Mouse (Mus musculus) 3134 (cell line): ENCODE measurements at regions not wholly inside any gene's neighbourhood (a gene's known extent, or its start where the extent isn't known, plus 50 kb on each side); places are given as distances from the start of the nearest gene placed in this dataset.
A peak's percentile ranks its signal among the peaks of the same experiment; 100 is the strongest.

ENCODE experiments used
- DNase-seq: peaks from one replicate; pipeline ENCODE4 v3.0.0-alpha.2; 2011; ENCODE audit warnings: low spot score; ENCODE audit not compliant: insufficient read length; ENCODE audit errors: extremely low read depth

DNA sequence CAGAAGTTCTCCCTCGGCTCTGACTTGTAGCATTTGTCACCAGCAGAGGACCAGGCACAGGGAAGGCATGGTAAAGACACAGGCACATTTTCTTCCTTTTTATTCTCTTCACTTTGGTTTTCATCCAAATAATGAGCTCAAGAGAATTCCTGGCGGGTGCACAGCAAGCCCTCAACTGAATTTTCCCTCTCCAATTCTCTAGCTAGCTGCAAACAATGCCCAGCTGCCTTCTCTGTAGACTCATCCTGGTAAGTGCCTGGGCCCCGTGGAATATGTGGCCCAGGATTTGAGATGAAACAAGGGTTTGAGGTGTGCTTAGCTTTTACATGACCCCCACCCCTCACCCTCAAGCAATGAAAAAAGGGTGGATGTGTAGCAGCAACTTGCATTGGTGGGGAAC lies 90.4 kb downstream of the Otol1 start:
- no peak for DNase-seq

DNA sequence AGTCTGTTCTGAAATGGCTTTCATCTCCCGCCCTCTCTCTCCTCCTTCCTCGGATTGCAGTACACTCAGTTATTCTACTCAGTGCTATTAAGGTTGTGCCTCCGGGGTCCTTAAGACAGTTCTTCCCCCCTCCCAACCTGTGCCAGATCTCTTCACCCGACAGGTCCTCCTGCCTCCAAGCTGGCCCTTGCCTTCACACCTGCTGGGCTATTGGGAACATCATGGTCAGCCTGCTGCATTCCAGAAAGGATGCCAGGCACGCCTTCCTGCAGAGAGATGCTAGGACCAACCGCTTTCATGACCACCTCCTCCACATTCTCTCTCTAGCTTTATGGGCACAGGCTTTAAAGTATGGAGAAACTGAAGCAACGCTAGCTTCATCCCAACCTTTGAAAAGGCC lies 94.7 kb downstream of the Otol1 start:
- no peak for DNase-seq

- no peak for DNase-seq
These were observed 95.3 kb downstream of the Otol1 start for GRCm38 (mm10) chr3:70102593-70103213.

DNA sequence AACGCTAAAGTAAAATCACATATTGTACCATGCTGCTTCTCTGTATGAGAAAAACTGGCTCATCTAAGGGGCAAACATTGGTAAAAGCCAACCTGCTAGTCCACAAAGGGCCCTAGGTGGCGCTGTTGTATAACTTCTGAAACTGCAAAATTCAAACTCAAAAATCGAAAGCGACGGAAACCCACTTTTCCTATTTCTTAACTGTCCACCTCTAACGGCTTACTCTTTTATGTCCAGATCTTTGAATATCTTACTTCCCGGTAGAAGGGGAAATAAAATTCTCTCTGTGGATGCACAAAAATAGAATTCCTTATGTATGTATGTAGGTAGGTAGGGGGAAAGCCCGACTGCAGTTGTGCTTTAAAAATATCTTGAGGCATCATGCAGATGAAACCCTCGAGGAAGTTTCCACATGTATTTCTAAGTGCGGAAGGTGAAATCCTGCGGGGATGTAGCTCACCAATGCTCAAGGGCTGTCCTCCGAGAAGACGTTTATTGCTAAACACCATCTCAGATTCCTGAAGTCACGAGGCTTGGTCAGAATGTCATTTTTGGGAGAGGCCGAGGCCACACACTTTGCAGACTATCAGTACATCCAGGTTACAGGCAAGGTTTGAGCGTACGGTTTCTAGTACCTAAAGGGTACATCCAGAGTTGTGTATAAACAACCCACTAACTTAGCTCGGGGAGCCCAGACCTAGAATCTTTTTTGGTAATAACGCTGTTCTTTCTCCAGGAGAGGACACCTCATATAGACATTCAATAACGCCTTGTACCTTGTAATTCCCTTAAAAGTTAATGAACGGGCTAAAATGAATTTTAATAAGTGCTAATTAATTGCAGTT lies 96.8 kb downstream of the Otol1 start:
- DNase-seq = peak; percentile 32

DNA sequence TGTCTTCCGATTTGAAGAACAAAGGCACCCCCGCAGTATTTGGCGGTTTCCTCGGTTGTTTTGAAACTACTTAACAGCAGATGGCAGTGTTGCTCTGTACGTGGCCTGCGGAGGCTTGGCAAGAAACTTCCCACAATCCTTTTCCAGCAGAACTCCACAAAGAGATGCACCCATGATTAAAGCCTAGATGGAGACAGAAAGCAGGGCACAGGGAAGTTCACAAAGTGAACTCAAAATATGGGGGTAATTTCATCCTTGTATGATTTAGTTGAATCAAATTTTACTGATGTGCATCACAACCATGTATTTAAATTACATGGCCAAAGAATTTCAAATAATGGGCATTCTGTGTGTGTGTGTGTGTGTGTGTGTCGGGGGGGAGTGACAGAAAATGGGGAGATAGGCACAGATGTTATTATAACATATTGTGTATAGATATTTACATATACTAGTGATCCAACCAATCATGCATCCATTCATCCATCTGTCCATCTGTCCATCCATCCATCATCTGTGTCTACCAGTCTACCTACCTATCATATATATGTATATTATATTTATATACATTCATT lies 97.5 kb downstream of the Otol1 start:
- DNase-seq = peak; percentile 31

- no peak for DNase-seq
These were observed 98.1 kb downstream of the Otol1 start for GRCm38 (mm10) chr3:70105561-70105960.

GRCm38 (mm10) chr3:70106141-70106540 lies 98.7 kb downstream of the Otol1 start:
- DNase-seq = no peak

DNA sequence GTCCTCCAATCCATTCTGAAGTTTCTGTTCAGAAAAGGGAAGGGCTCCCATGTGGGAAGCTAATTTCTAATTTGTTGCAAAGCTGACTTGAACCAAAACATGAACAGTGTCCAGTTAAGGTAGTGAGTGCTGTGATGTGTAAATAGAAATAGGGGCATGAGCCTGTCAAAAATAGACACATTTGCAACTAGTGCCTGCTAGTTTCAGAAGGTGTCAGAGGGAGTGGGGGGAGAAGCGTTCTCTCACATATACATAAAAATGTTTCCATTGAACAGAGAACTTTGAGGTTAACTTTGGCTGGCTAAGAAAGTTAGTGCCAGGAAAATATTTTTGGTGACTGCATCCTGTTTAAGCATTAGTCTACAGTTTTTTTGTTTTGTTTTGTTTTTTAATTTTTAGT lies 118.8 kb downstream of the Otol1 start:
- DNase-seq = no peak

- DNase-seq = no peak
These were observed 123.0 kb downstream of the Otol1 start for GRCm38 (mm10) chr3:70130241-70131029.

DNA sequence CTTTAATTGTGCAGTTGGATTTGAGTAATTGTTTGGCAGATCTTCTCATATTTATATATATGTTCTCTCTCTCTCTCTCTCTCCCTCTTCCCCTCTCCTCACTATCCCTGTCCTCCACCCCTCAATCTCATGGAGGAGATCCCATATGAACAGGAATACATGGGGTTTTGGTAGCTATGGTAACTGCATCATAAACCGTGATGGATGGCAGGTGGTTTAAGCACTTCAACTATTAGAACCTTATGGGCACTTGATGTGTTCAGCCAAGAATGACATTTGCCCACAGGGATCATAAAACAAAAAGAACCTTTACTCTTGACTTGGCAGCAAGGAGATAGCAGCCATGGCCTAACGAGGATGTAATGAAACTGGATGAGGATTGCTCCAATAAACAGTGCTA lies 127.5 kb downstream of the Otol1 start:
- no peak for DNase-seq

DNA sequence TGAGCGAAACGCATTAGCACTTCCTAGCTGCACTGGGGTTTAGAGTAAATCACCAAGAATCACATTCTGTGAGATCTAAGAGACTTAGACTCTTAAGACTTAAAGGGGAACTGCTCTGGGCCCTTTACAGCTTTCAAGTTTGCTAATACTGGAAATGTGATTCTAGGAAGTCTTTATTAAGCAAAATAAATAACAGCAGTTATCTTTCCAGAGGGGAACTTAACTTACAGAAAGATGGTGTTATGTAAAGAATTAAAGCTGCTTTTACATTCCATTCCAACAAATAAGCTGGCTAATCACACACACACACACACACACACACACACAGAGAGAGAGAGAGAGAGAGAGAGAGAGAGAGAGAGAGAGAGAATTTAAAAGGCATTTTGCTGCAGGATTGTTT lies 131.1 kb downstream of the Otol1 start:
- no peak for DNase-seq

DNA sequence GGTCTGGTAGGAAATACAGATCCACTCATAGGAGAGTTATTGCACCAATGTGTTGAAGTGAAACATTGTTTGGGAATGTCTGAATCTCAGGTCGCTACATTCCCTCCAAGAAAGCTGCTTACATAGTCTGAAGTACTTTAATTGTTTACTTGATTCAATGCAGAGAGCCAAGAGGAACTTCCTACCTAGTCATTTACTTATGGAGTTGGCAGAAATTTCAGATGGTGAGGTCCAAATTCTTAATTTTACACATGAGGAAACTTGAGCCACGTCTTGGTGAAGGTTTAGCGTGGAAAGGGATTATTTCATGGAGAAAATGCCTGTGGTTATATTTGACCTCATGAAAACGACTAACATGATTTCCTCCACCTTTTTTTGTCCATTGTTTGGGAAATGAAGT lies 131.5 kb downstream of the Otol1 start:
- no peak for DNase-seq

GRCm38 (mm10) chr3:70145728-70146127 lies 138.3 kb downstream of the Otol1 start:
- DNase-seq = no peak

GRCm38 (mm10) chr3:70151156-70151555 lies 143.7 kb downstream of the Otol1 start:
- no peak for DNase-seq

DNA sequence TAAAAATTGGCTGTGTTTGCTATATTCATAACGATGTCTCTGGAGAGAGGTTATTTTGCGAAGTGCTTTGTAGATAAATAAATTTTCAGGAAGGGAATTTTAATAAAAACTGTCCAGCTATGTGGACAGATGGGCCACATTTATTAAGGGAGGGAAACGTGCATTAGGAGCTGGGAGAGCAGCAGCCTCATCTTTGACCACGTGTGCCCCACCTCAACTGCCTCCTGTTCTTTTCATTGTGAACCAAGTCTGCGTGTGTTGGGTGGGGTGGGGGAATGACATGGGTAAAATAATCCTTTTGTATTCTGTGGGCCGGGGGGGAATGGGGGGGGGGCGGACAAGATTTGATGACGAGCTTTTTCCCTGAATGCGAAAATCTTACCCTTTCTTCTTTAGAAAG lies 152.6 kb downstream of the Otol1 start:
- no peak for DNase-seq

DNA sequence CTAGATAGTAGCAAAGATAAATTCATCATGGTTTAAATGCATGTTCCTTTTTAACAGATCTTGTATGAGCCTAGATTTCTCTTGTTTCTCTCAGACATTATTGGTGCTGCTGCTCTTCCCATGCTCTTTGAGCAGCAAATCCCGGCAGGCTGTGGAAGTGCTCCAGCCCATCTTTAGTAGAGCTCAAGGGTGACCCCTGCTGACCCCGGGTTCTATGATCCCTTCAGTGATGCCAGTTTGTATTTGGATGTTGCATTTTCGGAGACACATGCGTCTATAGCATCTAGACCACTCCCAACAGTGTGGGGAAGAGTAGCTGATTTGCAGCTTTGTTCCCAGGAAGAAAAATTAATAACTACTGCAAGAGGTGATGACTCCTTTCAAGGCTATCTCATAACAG lies 164.3 kb downstream of the Otol1 start:
- DNase-seq = no peak

DNA sequence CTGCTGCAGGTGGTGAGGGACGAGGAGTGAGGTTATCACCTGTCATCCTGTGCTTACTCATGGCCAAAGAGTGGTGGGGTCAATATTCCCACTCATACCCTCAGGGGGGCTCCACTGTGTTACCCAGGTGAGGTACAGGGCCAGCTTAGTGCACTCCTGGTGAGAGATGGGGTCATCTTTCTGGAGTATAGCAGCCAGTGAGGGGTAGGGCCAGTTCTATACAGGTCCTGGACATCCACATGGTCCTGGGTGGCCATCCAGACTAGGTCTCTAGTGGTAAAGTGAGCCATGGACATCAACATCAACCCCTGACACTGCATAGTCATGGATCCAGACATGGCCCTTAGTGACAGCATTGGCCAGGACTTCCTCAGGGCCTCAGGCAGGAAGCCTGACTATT lies 169.0 kb downstream of the Otol1 start:
- DNase-seq = no peak

DNA sequence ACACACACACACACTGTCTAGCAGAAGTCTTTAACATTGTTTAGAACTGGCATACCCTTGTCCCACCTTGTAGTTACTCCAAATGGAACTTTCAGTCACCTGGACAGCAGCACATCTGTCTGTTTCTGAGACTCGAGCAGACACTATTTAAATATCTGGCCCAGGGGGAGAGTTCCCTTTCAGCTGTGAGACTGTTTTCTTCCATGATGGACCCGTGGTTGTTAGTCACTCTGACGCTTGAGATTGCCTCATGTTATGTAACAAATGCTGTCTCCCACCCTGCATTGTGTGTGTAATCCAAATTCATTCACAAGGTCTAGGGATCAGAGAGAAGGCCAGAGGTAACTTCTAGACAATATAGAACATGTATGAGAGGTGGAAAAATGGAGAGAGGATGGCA lies 174.2 kb downstream of the Otol1 start:
- DNase-seq = no peak

DNA sequence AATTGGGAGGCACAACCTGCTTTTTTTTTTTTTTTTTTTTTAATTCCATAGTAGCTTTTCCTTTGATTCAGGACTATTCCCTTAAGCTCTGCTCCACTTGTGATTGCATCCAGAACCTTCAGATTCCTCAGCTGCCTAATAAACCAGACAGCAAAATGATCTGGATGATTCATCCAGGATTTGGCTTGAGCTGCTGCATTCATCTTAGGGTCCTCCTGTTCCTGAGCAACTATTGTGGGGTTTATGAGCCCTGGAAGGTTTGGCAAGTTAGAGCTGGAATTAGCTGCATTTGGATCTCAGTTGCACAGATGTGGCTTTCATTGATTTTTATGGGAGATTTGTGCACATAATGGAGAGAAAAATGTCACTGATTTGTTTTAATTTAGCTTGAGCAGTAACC lies 183.3 kb downstream of the Otol1 start:
- no peak for DNase-seq

DNA sequence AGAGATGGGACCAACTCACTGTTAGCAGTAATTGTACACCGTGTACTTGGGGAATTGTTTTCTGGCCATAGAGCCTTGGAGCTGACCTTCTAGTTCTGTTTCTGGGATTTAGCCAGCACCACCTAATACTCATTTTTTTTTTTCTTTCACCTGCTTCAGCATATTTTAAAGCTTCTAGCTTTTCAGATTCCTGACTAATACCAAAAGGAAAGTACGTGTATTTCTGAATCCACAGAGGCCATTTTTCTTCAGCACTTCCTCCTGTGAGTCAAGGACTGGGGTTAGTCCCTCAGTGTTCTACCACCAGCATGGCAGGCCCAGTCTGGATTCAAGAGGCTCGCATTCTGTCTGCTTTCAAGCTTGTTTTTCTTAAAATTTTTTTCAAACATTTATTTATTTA lies 189.3 kb downstream of the Otol1 start:
- DNase-seq = no peak

DNA sequence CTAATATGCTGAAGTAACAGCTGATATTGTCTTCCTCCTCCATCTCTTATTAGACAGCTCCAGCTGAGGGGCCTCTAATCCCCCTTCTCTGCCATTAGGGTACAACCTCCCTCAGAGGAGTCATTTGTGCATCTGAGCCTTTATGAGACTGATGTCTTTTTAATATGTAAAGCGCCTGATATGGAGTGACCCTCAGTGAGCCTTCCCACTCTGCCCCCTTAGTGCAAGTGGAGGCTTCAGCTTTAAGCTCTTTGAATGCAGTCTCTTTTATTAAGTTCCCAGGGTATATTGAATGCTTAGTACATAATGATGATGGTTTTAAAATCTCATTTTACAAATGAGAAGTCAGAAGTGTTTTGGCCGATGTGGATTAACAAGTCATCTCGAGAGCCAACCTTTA lies 191.5 kb downstream of the Otol1 start:
- no peak for DNase-seq
